Mouse (Mus musculus): Measurements from ENCODE around the gene Srm. TPM values are rescaled to one million over a fixed set of nuclear protein-coding genes. Genes with fewer than 3 reads are reported as not detected.

Srm gene
- polyA plus RNA-seq, 1 experiment from 2014 or later: 45.4 TPM

DNA sequence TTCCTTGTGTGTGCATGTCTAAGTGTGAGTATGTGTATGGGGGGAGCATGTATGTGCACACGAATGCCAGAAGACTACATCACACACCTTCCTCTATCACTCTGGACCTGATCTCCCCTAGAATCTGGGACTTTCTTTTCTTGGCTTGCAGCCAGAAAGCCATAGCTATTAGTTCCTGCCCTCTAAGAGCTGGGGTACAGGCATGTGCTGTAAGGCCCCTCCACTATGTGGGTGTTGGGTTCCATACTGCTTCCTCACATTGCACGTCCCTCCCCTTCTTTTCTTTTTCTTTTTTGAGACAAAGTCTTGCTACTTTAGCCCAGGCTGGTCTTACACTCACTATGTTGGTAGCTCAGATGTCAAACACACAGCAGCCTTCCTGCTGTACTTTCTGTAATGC, 44.0 kb downstream of the Srm start:
- DNase-seq (ENCODE audit: low read depth, low spot score) (no peak), ATAC-seq (no peak)
- H3K27me3 ChIP-seq: no peaks in the 10 kb centered on the region
- POLR2A ChIA-PET: no interaction called here
- CTCF ChIA-PET: no interaction called here
- TF ChIP-seq CTCF (IDR thresholded peaks at IDR 0.05): no peak
- in situ Hi-C loops (cut with MboI; ENCODE audit: low pct_unique_long_range_greater_than_20kb): no loop called here

DNA sequence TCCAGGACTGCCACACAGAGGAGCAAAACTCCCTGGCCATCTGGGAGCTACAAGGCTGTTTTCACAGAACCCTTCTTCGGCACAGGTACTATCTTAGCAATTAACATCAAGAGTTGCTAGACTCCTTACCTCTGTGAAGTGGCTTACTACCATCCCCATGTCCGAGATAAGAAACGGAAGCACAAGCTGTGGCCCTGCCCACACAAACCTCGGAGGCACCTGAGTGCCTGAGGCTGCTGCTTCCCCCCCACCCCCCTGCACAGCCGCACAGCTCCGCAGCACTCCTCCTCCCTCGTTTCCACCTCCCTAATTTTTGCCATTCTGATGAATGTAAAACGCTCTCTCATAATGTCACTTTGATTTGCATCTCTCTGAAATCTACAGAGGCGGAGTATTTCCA, 47.0 kb downstream of the Srm start:
- CTCF ChIA-PET: no interaction called here
- H3K27me3 ChIP-seq: no peaks in the 10 kb centered on the region
- POLR2A ChIA-PET: no interaction called here
- in situ Hi-C loops (cut with MboI; ENCODE audit: low pct_unique_long_range_greater_than_20kb): no loop called here
- ATAC-seq: no peak
- TF ChIP-seq CTCF (IDR thresholded peaks at IDR 0.05): no peak
- no peak for DNase-seq (ENCODE audit: low read depth, low spot score)

DNA sequence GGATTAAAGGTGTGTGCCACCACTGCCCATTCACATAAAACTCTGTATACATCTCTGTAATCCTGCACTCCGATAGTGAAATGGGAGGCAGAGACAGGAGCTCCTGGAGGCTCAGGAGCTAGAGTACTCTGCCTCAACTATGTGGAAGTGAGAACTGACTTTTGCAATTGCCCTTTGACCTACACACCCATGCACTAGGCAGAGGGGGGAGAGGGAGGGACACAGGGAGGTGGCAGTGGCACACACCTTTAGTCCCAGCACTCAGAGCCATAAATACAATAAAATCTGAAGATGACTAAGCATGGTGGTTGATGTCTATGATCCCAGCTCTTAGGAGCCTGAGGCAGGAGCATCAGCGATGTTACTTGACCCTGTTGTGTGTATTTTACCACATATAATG, 48.2 kb downstream of the Srm start:
- DNase-seq (ENCODE audit: low read depth, low spot score) (no peak), ATAC-seq (no peak)
- TF ChIP-seq CTCF (IDR thresholded peaks at IDR 0.05): no peak
- ChIA-PET POLR2A (no interaction called here), CTCF (no interaction called here)
- in situ Hi-C loops (cut with MboI; ENCODE audit: low pct_unique_long_range_greater_than_20kb): no loop called here
- H3K27me3 ChIP-seq: no peaks in the 10 kb centered on the region

DNA sequence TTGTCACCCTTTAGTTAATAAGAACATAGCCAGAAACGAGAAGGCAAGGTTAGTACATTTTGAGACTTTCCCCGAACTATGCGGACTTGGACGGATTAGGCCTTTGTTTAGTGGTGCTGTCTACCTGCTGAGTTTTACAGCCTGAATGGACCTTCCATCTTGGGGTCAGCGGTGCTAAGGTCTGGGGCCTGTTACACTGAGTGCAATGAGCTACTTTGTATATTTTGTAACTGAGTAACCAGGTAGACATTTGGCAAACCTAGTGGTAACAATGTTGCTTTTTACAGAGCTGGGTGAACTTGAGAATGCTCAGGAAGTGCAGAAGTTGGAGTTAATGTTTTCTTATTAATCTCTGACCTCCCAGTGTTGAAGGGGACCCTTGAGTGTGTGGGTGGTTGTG, 49.8 kb downstream of the Srm start:
- in situ Hi-C loops (cut with MboI; ENCODE audit: low pct_unique_long_range_greater_than_20kb): no loop called here
- H3K27me3 ChIP-seq: no peaks in the 10 kb centered on the region
- DNase-seq (ENCODE audit: low read depth, low spot score): no peak
- POLR2A ChIA-PET: no interaction called here
- CTCF ChIA-PET: no interaction called here
- no peak for ATAC-seq
- no peak for TF ChIP-seq CTCF (IDR thresholded peaks at IDR 0.05)

DNA sequence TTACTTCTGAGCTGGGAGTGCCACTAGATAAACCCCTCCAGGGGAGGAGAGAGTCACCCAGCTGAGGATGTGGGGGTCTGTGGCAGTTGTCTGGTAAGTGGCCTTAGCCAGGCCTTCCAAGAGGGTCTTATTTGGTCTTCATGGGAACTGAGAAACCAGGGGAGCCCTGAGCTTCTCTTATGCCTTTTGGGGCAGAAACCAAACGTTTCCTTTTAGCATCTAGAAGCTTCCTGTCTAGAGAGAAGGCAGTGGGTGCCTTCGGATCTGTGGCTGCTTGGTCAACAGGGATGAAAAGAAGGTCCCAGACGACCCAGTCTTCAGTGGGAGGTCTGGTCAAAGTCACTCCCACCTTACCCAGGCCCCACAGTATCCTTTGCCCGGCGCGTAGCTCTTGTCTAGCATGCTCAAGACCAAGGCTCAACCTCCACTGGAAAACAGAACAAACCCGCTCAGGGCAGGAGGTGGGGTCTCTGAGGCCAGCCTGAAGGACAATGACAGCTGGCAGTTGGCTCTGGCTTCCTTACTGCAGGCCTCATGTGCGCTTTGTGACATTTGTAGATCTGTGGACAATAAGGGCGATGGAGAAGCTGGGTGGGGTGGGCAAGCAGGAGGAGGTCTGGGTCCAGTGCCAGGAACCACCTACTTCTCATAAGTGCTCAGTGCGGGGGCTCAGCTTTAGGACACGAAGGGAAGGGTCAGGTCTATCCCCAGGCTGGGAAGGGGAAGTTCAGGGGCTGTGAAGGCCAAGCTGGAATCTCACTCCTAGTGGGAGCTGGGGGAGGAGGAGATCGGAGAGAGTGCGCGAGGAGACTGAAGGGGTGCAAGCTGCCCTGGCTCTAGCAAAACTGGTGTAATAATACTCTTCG, 52.2 kb downstream of the Srm start, which contains the start of gene Gm572:
Gene Gm572 (plus strand): TSS at position 27 of the 866 bp plus-strand sequence.
- ChIA-PET POLR2A (no interaction called here), CTCF (interaction anchor here (0.9 to 1.5 kb wide), 4 partner anchors 11 to 19 kb away, joined by 3 to 4 read pairs (median 3); no protein-coding TSS in a partner anchor)
- in situ Hi-C loops (cut with MboI; ENCODE audit: low pct_unique_long_range_greater_than_20kb): no loop called here
- TF ChIP-seq CTCF (IDR thresholded peaks at IDR 0.05): no peak
- no peaks in the 10 kb centered on the region for H3K27me3 ChIP-seq
- no peak for ATAC-seq
- DNase-seq (ENCODE audit: low read depth, low spot score): no peak

DNA sequence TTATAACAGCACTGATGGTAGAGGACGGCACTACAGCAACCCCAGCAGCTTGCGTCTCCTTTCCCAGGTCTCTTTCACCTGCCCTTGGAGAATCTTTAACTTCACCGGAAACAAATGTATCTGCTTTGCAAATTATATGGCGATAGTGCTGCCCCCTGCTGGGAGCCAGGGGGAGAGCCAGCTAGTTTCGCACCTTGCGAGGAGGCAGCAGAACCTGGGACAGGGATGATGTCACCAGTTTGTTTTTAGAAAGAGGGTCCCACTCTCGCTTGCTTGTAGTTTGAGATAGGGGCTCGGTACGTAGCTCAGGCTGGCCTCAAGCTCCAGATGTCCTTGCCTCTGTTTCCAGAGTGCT, 52.8 kb downstream of the Srm start:
- ATAC-seq (no peak), DNase-seq (ENCODE audit: low read depth, low spot score) (no peak)
- peak; percentile 55 for TF ChIP-seq CTCF (IDR thresholded peaks at IDR 0.05)
- no peaks in the 10 kb centered on the region for H3K27me3 ChIP-seq
- POLR2A ChIA-PET: no interaction called here
- in situ Hi-C loops (cut with MboI; ENCODE audit: low pct_unique_long_range_greater_than_20kb): no loop called here
- CTCF ChIA-PET: interaction anchor here (0.9 to 1.5 kb wide), 4 partner anchors 11 to 20 kb away, joined by 3 to 4 read pairs (median 3); no protein-coding TSS in a partner anchor

Other genes starting within 250 kb of the Srm start
- gene Ubiad1, start 146.7 kb upstream of the Srm start, polyA plus RNA-seq (2021): 18.0 TPM
- gene Mtor, start 142.9 kb upstream of the Srm start, polyA plus RNA-seq (2021): 33.7 TPM
- gene Angptl7, start 91.0 kb upstream of the Srm start, polyA plus RNA-seq (2021): 0.13 TPM
- gene Exosc10, start 33.1 kb upstream of the Srm start, polyA plus RNA-seq (2021): 54.2 TPM
- 0.10 TPM for gene Masp2, start 11.1 kb downstream of the Srm start, polyA plus RNA-seq (2021)
- 216 TPM for gene Tardbp, start 35.5 kb downstream of the Srm start, polyA plus RNA-seq (2021)
- not detected for gene Gm572, start 51.8 kb downstream of the Srm start, polyA plus RNA-seq (2021)
- 6.0 TPM for gene Casz1, start 212.9 kb downstream of the Srm start, polyA plus RNA-seq (2021)

Data from Patski (cell line).